Mouse (Mus musculus) heart, embryonic 16.5 days (tissue): ENCODE results near the gene Trim17. TPM values are rescaled to one million over a fixed set of nuclear protein-coding genes. Genes with fewer than 3 reads are reported as not detected.

Experiments
- ATAC-seq: fragments of 200-750 bp; cut with Nextera tagmentation; replicated peaks from 2 replicates; pipeline ENCODE4 v1.8.0; 2017; ENCODE audit warnings: moderate number of reproducible peaks; ENCODE audit not compliant: insufficient read depth, low FRiP score; ENCODE audit errors: extremely low read depth
- H3K27ac ChIP-seq: fragments of 300-500 bp; sonication (generic); 2 replicates; pipeline ENCODE4 v1.5.1; 2014; ENCODE audit warnings: mild to moderate bottlenecking, low read length, control low read depth, moderate library complexity
- H3K27me3 ChIP-seq: fragments of 300-500 bp; sonication (generic); 2 replicates; pipeline ENCODE4 v1.6.1; 2014; ENCODE audit warnings: low read length, mixed read lengths; ENCODE audit not compliant: control insufficient read depth, insufficient read depth
- H3K36me3 ChIP-seq: fragments of 300-500 bp; sonication (generic); 2 replicates; pipeline ENCODE4 v1.6.1; 2014; ENCODE audit not compliant: control insufficient read depth, insufficient read depth
- H3K4me1 ChIP-seq: fragments of 300-500 bp; sonication (generic); 2 replicates; pipeline ENCODE4 v1.6.1; 2014; ENCODE audit warnings: low read length, mixed read lengths; ENCODE audit not compliant: control insufficient read depth, insufficient read depth
- H3K4me2 ChIP-seq: fragments of 300-500 bp; sonication (generic); 2 replicates; pipeline ENCODE4 v1.6.1; 2014; ENCODE audit warnings: low read depth, mild to moderate bottlenecking, control low read depth, low read length
- H3K4me3 ChIP-seq: fragments of 300-500 bp; sonication (generic); 2 replicates; pipeline ENCODE4 v1.5.1; 2014; ENCODE audit warnings: mild to moderate bottlenecking, control low read depth, low read length
- H3K9ac ChIP-seq: fragments of 300-500 bp; sonication (generic); 2 replicates; pipeline ENCODE4 v1.6.1; 2014; ENCODE audit warnings: low read length, control low read depth
- H3K9me3 ChIP-seq: fragments of 300-500 bp; sonication (generic); replicated peaks from 2 replicates; pipeline ENCODE4 v1.6.1; 2016; ENCODE audit warnings: low read length; ENCODE audit not compliant: control insufficient read depth
- WGBS: fragments of 180-500 bp; shearing (Covaris S2); extraction: QIAGEN DNeasy Blood & Tissue Kit; methylation state at CpG from one replicate; pipeline ENCODE4 v1.1.7; 2014; 5-methylcytosine and 5-hydroxymethylcytosine counted together
- polyA plus RNA-seq: library from polyadenylated mRNA; unstranded; fragments of >200 nt; fragmentation: Nextera tagmentation; extraction: Ambion mirVana; gene quantifications from 2 replicates; pipeline ENCODE4 v1.2.1, GENCODE M21; 2015

Trim17 gene
- polyA plus RNA-seq, 1 experiment from 2014 or later = 0.39 TPM

GRCm38 (mm10) chr11:58963543-58963942 is 9.1 kb downstream of the Trim17 start:
- H3K4me2 ChIP-seq = no peak overlapping the region
- peaks cover 19% of the 10 kb centered on the region; the same call in 1 of the 2 replicates for H3K27me3 ChIP-seq
- peaks cover 9% of the 10 kb centered on the region for H3K9me3 ChIP-seq
- no peak for ATAC-seq
- no peak overlapping the region for H3K4me3 ChIP-seq
- no peaks in the 10 kb centered on the region for H3K36me3 ChIP-seq
- 35% methylated on average over 17 of the region's 17 CpGs for WGBS
- H3K27ac ChIP-seq = no peak overlapping the region
- H3K4me1 ChIP-seq = peaks cover 18% of the 10 kb centered on the region
- H3K9ac ChIP-seq = no peak overlapping the region

- WGBS = 81% methylated on average over 7 of the region's 7 CpGs
- no peak overlapping the region for H3K4me2 ChIP-seq
- no peak for ATAC-seq
- H3K4me3 ChIP-seq = no peak overlapping the region
- H3K9ac ChIP-seq = no peak overlapping the region
- peaks cover 19% of the 10 kb centered on the region; the same call in 1 of the 2 replicates for H3K27me3 ChIP-seq
- H3K36me3 ChIP-seq = no peaks in the 10 kb centered on the region
- peaks cover 9% of the 10 kb centered on the region for H3K9me3 ChIP-seq
- H3K4me1 ChIP-seq = peaks cover 15% of the 10 kb centered on the region
- H3K27ac ChIP-seq = no peak overlapping the region
Observed at GRCm38 (mm10) chr11:58964216-58964615, 9.7 kb downstream of the Trim17 start.

DNA sequence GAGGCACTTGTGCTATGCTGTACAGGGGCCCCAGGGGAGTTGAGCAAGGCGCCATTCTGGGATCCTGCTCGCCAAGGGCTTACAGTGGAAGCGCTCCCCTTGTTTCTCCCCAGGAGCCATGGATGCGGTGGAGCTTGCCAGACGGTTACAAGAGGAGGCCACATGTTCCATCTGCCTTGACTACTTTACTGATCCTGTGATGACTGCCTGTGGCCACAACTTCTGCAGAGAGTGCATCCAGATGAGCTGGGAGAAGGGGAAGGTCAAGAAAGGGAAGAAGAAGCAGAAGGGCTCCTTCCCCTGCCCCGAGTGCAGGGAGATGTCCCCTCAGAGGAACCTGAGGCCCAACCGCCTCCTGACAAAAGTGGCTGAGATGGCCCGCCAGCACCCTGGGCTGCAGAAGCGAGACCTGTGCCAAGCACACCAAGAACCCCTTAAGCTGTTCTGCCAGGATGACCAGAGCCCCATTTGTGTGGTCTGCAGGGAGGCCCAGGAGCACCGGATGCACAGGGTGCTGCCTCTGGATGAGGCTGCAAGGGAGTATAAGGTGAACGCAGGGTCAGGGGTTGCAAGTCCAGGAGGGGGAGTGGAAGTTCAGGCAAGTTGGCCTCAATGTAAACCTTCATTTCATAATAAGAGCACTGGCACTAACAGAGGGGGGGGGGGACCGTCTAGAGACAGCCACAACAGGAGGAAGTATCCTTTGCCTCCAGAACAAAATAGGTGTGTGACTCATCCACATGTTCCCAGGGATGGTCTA is 10.7 kb downstream of the Trim17 start:
- Histone ChIP-seq H3K4me3 (no peak overlapping the region), H3K9ac (no peak overlapping the region), H3K4me2 (no peak overlapping the region)

GRCm38 (mm10) chr11:58967346-58967745 is 12.9 kb downstream of the Trim17 start:
- no peaks in the 10 kb centered on the region for H3K36me3 ChIP-seq
- H3K4me3 ChIP-seq = no peak overlapping the region
- no peak overlapping the region for H3K4me2 ChIP-seq
- H3K9ac ChIP-seq = no peak overlapping the region
- 90% methylated on average over 1 of the region's 1 CpGs for WGBS
- no peaks in the 10 kb centered on the region for H3K9me3 ChIP-seq
- H3K27me3 ChIP-seq = peaks cover 6% of the 10 kb centered on the region; the same call in 1 of the 2 replicates
- no peak overlapping the region for H3K27ac ChIP-seq
- ATAC-seq = no peak
- peaks cover 18% of the 10 kb centered on the region for H3K4me1 ChIP-seq

More for the DNA sequence above, 10.7 kb downstream of the Trim17 start:
- Histone ChIP-seq H3K27me3 (peaks cover 19% of the 10 kb centered on the region; the same call in 1 of the 2 replicates), H3K4me1 (0 out of 2 replicates have a peak, but pooled peaks cover 9% of the 10 kb centered on the region), H3K36me3 (no peaks in the 10 kb centered on the region), H3K9me3 (peaks cover 9% of the 10 kb centered on the region), H3K27ac (no peak overlapping the region)
- no peak for ATAC-seq
- 36% methylated on average over 12 of the region's 12 CpGs for WGBS

GRCm38 (mm10) chr11:58968551-58968950 is 14.1 kb downstream of the Trim17 start:
- 84% methylated on average over 7 of the region's 7 CpGs for WGBS
- H3K9me3 ChIP-seq = no peaks in the 10 kb centered on the region
- no peak for ATAC-seq
- H3K4me1 ChIP-seq = peaks cover 18% of the 10 kb centered on the region
- no peak overlapping the region for H3K27ac ChIP-seq
- H3K9ac ChIP-seq = no peak overlapping the region
- H3K27me3 ChIP-seq = no peaks in the 10 kb centered on the region
- no peak overlapping the region for H3K4me3 ChIP-seq
- no peaks in the 10 kb centered on the region for H3K36me3 ChIP-seq
- no peak overlapping the region for H3K4me2 ChIP-seq

DNA sequence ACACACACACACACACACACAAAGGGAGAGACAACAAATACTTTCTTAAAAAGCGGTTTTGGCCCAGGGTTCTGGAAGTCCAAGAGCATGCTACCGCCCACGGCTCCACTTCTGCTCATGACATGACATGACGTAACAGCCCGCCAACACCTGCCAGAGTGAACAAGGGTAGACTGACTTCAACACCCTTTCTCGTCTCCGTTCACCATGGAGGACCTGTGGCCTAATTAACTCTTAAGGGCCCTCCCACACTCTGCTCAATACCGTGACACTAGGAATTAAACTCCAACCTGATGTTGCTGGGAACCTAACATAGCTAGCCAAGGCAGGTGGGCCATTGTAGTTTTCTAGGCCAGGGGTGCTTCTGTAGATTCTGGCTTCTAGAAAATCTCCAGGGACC is 14.5 kb downstream of the Trim17 start:
- H3K4me2 ChIP-seq = no peak overlapping the region
- no peak overlapping the region for H3K27ac ChIP-seq
- WGBS = 67% methylated on average over 8 of the region's 8 CpGs
- H3K4me1 ChIP-seq = peaks cover 20% of the 10 kb centered on the region
- no peaks in the 10 kb centered on the region for H3K9me3 ChIP-seq
- H3K9ac ChIP-seq = no peak overlapping the region
- ATAC-seq = no peak
- H3K4me3 ChIP-seq = no peak overlapping the region
- H3K36me3 ChIP-seq = no peaks in the 10 kb centered on the region
- H3K27me3 ChIP-seq = no peaks in the 10 kb centered on the region

DNA sequence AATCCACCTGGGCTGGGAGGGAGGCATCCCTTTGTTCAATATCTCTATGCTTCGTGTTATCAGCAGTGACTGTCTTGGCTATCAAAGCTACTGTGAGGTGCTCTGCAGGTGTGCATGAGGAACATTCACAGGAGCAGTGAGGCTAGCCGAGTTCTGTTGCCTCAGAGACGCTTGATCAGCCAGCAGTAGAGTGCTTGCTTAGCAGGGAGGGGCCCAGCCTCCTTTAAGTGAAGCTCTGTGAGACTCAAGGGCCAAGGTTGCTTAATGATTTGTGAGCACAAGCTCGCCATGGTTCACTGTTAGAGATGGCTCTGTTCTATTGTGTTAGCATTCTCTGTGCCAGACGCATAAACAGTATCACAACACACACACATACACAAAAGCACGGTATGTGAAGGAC is 15.2 kb downstream of the Trim17 start:
- no peak overlapping the region for H3K4me3 ChIP-seq
- no peak overlapping the region for H3K9ac ChIP-seq
- H3K27me3 ChIP-seq = no peaks in the 10 kb centered on the region
- 69% methylated on average over 6 of the region's 6 CpGs for WGBS
- peaks cover 1% of the 10 kb centered on the region; the same call in 1 of the 2 replicates for H3K36me3 ChIP-seq
- H3K27ac ChIP-seq = no peak overlapping the region
- ATAC-seq = no peak
- H3K4me1 ChIP-seq = peaks cover 19% of the 10 kb centered on the region
- H3K4me2 ChIP-seq = no peak overlapping the region
- no peaks in the 10 kb centered on the region for H3K9me3 ChIP-seq

GRCm38 (mm10) chr11:58970831-58971530 is 16.5 kb downstream of the Trim17 start:
- H3K4me3 ChIP-seq = no peak overlapping the region
- 83% methylated on average over 21 of the region's 21 CpGs for WGBS
- H3K4me1 ChIP-seq = peaks cover 18% of the 10 kb centered on the region
- H3K27me3 ChIP-seq = no peaks in the 10 kb centered on the region
- H3K27ac ChIP-seq = no peak overlapping the region
- H3K9me3 ChIP-seq = no peaks in the 10 kb centered on the region
- H3K36me3 ChIP-seq = peaks cover 2% of the 10 kb centered on the region; the same call in 1 of the 2 replicates
- ATAC-seq = no peak
- no peak overlapping the region for H3K4me2 ChIP-seq
- H3K9ac ChIP-seq = no peak overlapping the region

GRCm38 (mm10) chr11:58971796-58972195 is 17.3 kb downstream of the Trim17 start:
- 75% methylated on average over 3 of the region's 3 CpGs for WGBS
- Histone ChIP-seq H3K4me3 (no peak overlapping the region), H3K4me1 (peaks cover 14% of the 10 kb centered on the region), H3K27me3 (no peaks in the 10 kb centered on the region), H3K36me3 (peaks cover 2% of the 10 kb centered on the region; the same call in 1 of the 2 replicates), H3K27ac (no peak overlapping the region), H3K9me3 (no peaks in the 10 kb centered on the region), H3K4me2 (no peak overlapping the region), H3K9ac (no peak overlapping the region)
- no peak for ATAC-seq
